Mouse (Mus musculus): ENCODE results near the gene Tmem59. TPM values are rescaled to one million over a fixed set of nuclear protein-coding genes. Genes with fewer than 3 reads are reported as not detected.

Tmem59 gene
- polyA plus RNA-seq, 1 experiment, result 142 TPM

DNA sequence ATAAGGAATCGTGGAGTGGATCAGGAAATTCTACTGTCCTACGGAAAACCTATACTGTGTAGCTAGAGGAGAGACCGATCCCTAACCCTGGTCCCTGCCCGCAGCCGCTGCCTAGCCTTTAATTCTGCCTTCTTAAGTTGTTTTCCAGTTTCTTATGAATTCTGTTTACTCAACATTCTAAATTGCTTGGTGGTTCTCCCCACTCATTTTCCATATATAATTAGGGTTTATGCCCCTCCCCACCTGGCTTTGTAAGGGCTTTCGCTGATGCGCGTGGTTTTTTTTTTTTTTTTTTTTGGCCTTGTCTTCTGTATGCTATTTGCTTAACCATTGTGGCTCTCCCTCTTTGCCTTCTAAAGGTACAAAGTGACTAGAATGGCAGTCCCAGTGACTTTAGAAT, 1.4 kb downstream of the Tmem59 start:
- Histone ChIP-seq H3K79me3 (ENCODE audit: low read depth) (peaks cover 42% of the 10 kb centered on the region), H3K4me3 (ENCODE audit: insufficient read depth, poor library complexity, severe bottlenecking) (peak overlapping the region; percentile 83), H3ac (ENCODE audit: control insufficient read depth, insufficient read length, low read depth) (peak overlapping the region; percentile 97), H3K27me3 (ENCODE audit: control insufficient read depth, insufficient read depth, insufficient read length) (no peaks in the 10 kb centered on the region), H3K79me2 (ENCODE audit: control insufficient read depth, insufficient read depth) (peaks cover 71% of the 10 kb centered on the region), H3K36me3 (ENCODE audit: control insufficient read depth, insufficient read depth) (peaks cover 8% of the 10 kb centered on the region)
- TF ChIP-seq MAX (IDR thresholded peaks at IDR 0.05) (no peak), MYOG (IDR thresholded peaks at IDR 0.05; ENCODE audit: control insufficient read depth, extremely low read depth, insufficient read length) (no peak), USF1 (IDR thresholded peaks at IDR 0.05; ENCODE audit: low read depth) (no peak), CEBPB (IDR thresholded peaks at IDR 0.05; ENCODE audit: low read depth) (no peak), MYOD1 (IDR thresholded peaks at IDR 0.05; ENCODE audit: control insufficient read depth, insufficient read length, low read depth) (no peak), FOSL1 (IDR thresholded peaks at IDR 0.05; ENCODE audit: insufficient read depth, low read length, poor library complexity, severe bottlenecking) (no peak), CTCF (IDR thresholded peaks at IDR 0.05; ENCODE audit: control insufficient read depth, insufficient read depth, insufficient read length) (no peak)

DNA sequence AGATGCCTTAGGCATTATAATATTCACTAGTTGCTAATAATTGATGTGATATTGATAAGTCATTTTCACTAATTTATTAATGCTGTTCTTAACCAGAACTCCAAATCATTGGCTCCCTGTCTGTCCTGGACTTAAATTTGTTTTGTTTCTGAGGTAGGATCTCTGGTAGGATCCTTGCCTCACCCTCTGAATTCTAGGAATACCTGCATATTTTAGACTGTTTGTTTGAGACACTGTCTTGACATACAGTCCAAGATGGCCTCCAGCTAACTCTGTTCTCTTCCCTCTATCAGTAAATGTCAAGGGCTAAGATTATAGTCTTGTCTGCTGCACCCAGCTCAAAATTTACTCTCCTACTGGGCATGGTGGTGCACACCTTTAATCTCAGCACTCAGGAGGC, 2.5 kb downstream of the Tmem59 start:
- H3K4me3 ChIP-seq (ENCODE audit: insufficient read depth, poor library complexity, severe bottlenecking), result no peak overlapping the region

DNA sequence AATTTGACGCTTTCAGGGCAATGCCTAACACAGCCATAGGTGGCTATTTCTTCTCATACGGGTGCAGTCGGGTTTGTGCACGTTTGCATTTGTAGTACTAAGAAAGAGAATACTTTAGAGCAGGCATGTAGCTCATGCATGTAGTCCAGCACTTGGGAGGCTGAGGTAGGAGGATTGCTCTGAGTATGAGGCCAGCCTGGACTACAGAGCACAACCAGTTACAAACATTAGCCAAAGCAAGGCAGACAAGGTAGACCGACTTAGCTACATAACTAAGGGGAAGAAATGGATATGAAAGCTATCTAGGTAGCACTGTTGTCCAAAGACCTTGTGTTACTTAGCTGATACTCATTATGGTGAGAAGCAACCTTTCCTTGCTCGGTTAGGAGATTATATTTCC, 3.7 kb downstream of the Tmem59 start:
- Histone ChIP-seq H3K4me3 (ENCODE audit: insufficient read depth, poor library complexity, severe bottlenecking) (no peak overlapping the region), H3K79me2 (ENCODE audit: control insufficient read depth, insufficient read depth) (peaks cover 77% of the 10 kb centered on the region), H3K27me3 (ENCODE audit: control insufficient read depth, insufficient read depth, insufficient read length) (no peaks in the 10 kb centered on the region), H3K79me3 (ENCODE audit: low read depth) (peaks cover 48% of the 10 kb centered on the region), H3ac (ENCODE audit: control insufficient read depth, insufficient read length, low read depth) (no peak overlapping the region), H3K36me3 (ENCODE audit: control insufficient read depth, insufficient read depth) (peaks cover 10% of the 10 kb centered on the region)
- TF ChIP-seq MYOG (IDR thresholded peaks at IDR 0.05; ENCODE audit: control insufficient read depth, extremely low read depth, insufficient read length) (no peak), CEBPB (IDR thresholded peaks at IDR 0.05; ENCODE audit: low read depth) (no peak), MYOD1 (IDR thresholded peaks at IDR 0.05; ENCODE audit: control insufficient read depth, insufficient read length, low read depth) (no peak)

More for the DNA sequence above, 2.5 kb downstream of the Tmem59 start:
- H3K27me3 ChIP-seq (ENCODE audit: control insufficient read depth, insufficient read depth, insufficient read length), result no peaks in the 10 kb centered on the region
- peaks cover 79% of the 10 kb centered on the region for H3K79me2 ChIP-seq (ENCODE audit: control insufficient read depth, insufficient read depth)
- peaks cover 8% of the 10 kb centered on the region for H3K36me3 ChIP-seq (ENCODE audit: control insufficient read depth, insufficient read depth)
- no peak for TF ChIP-seq MYOG (IDR thresholded peaks at IDR 0.05; ENCODE audit: control insufficient read depth, extremely low read depth, insufficient read length)
- no peak overlapping the region for H3ac ChIP-seq (ENCODE audit: control insufficient read depth, insufficient read length, low read depth)
- H3K79me3 ChIP-seq (ENCODE audit: low read depth), result peaks cover 48% of the 10 kb centered on the region

DNA sequence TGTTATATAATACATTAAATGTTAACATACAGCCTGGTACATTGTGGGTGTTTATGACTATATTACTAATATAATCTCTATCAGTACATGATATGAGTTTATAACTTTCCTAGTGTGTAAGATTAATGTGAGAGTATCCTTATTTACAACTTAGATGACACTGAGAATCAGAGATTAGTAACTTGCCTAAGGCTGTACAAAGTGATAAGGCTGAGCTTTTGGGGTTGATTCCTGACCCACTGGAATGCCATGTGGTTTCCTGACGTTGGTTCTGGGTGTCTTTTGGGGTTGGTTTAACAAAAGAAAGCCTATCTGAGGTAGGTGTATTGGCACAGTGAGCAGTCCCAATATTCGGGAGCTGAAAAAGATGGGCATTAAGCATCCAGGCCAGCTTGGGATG, 4.6 kb downstream of the Tmem59 start:
- no peak overlapping the region for H3ac ChIP-seq (ENCODE audit: control insufficient read depth, insufficient read length, low read depth)
- H3K36me3 ChIP-seq (ENCODE audit: control insufficient read depth, insufficient read depth), result peaks cover 19% of the 10 kb centered on the region
- no peaks in the 10 kb centered on the region for H3K27me3 ChIP-seq (ENCODE audit: control insufficient read depth, insufficient read depth, insufficient read length)
- H3K79me2 ChIP-seq (ENCODE audit: control insufficient read depth, insufficient read depth), result peaks cover 69% of the 10 kb centered on the region
- H3K4me3 ChIP-seq (ENCODE audit: insufficient read depth, poor library complexity, severe bottlenecking), result no peak overlapping the region
- TF ChIP-seq CEBPB (IDR thresholded peaks at IDR 0.05; ENCODE audit: low read depth) (no peak), CTCF (IDR thresholded peaks at IDR 0.05; ENCODE audit: control insufficient read depth, insufficient read depth, insufficient read length) (no peak), FOSL1 (IDR thresholded peaks at IDR 0.05; ENCODE audit: insufficient read depth, low read length, poor library complexity, severe bottlenecking) (no peak), USF1 (IDR thresholded peaks at IDR 0.05; ENCODE audit: low read depth) (no peak), MAX (IDR thresholded peaks at IDR 0.05) (no peak), MYOG (IDR thresholded peaks at IDR 0.05; ENCODE audit: control insufficient read depth, extremely low read depth, insufficient read length) (no peak), MYOD1 (IDR thresholded peaks at IDR 0.05; ENCODE audit: control insufficient read depth, insufficient read length, low read depth) (no peak)
- H3K79me3 ChIP-seq (ENCODE audit: low read depth), result peaks cover 48% of the 10 kb centered on the region

DNA sequence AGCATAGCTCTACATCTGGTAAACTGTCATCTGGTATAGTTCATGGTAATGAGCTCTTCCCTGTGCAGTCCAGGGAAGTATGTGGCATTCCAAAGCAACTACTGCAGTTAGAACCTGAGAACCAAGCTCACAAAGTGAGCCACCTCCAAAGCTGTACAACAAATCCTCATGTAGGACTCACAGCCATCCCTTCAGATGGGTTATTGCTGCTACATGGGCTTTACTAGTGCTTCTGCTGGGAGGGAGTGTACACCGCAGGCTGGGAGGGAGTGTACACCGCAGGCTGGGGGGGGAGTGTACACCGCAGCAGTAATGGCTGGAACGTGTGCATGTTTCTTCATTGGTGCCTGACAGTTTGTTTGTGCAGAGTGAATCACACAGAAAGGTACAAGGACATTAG, 5.0 kb downstream of the Tmem59 start:
- no peak overlapping the region for H3K4me3 ChIP-seq (ENCODE audit: insufficient read depth, poor library complexity, severe bottlenecking)
- TF ChIP-seq CTCF (IDR thresholded peaks at IDR 0.05; ENCODE audit: control insufficient read depth, insufficient read depth, insufficient read length) (no peak), MYOG (IDR thresholded peaks at IDR 0.05; ENCODE audit: control insufficient read depth, extremely low read depth, insufficient read length) (no peak), FOSL1 (IDR thresholded peaks at IDR 0.05; ENCODE audit: insufficient read depth, low read length, poor library complexity, severe bottlenecking) (no peak), CEBPB (IDR thresholded peaks at IDR 0.05; ENCODE audit: low read depth) (no peak), MYOD1 (IDR thresholded peaks at IDR 0.05; ENCODE audit: control insufficient read depth, insufficient read length, low read depth) (no peak), USF1 (IDR thresholded peaks at IDR 0.05; ENCODE audit: low read depth) (no peak), MAX (IDR thresholded peaks at IDR 0.05) (no peak)
- no peak overlapping the region for H3ac ChIP-seq (ENCODE audit: control insufficient read depth, insufficient read length, low read depth)
- H3K79me2 ChIP-seq (ENCODE audit: control insufficient read depth, insufficient read depth), result peaks cover 69% of the 10 kb centered on the region
- peaks cover 23% of the 10 kb centered on the region for H3K36me3 ChIP-seq (ENCODE audit: control insufficient read depth, insufficient read depth)
- no peaks in the 10 kb centered on the region for H3K27me3 ChIP-seq (ENCODE audit: control insufficient read depth, insufficient read depth, insufficient read length)
- peaks cover 48% of the 10 kb centered on the region for H3K79me3 ChIP-seq (ENCODE audit: low read depth)

DNA sequence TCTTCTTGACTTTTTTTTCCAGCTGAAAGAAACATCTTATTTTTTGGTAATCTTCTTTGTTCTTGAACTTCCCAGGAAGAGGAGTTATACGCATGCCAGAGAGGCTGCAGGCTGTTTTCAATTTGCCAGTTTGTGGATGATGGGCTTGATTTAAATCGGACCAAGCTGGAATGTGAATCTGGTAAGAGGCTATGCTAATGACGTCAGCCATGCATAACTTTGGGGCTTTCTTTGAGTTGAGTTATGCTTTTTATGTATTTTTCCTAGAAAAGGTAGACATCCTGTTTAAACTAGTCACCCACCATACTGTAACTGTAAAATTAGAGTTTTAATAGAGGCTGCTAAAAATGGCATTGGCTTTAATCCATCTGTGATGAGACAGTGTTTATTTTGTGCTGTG, 7.5 kb downstream of the Tmem59 start:
- Histone ChIP-seq H3K27me3 (ENCODE audit: control insufficient read depth, insufficient read depth, insufficient read length) (no peaks in the 10 kb centered on the region), H3K36me3 (ENCODE audit: control insufficient read depth, insufficient read depth) (peaks cover 46% of the 10 kb centered on the region), H3K79me2 (ENCODE audit: control insufficient read depth, insufficient read depth) (peaks cover 47% of the 10 kb centered on the region), H3K4me3 (ENCODE audit: insufficient read depth, poor library complexity, severe bottlenecking) (no peak overlapping the region), H3K79me3 (ENCODE audit: low read depth) (peaks cover 33% of the 10 kb centered on the region), H3ac (ENCODE audit: control insufficient read depth, insufficient read length, low read depth) (no peak overlapping the region)
- TF ChIP-seq MYOG (IDR thresholded peaks at IDR 0.05; ENCODE audit: control insufficient read depth, extremely low read depth, insufficient read length), result no peak
- no peak for TF ChIP-seq FOSL1 (IDR thresholded peaks at IDR 0.05; ENCODE audit: insufficient read depth, low read length, poor library complexity, severe bottlenecking)
- no peak for TF ChIP-seq CTCF (IDR thresholded peaks at IDR 0.05; ENCODE audit: control insufficient read depth, insufficient read depth, insufficient read length)
- TF ChIP-seq USF1 (IDR thresholded peaks at IDR 0.05; ENCODE audit: low read depth), result no peak
- no peak for TF ChIP-seq MYOD1 (IDR thresholded peaks at IDR 0.05; ENCODE audit: control insufficient read depth, insufficient read length, low read depth)
- TF ChIP-seq CEBPB (IDR thresholded peaks at IDR 0.05; ENCODE audit: low read depth), result no peak
- TF ChIP-seq MAX (IDR thresholded peaks at IDR 0.05), result no peak
